Mouse (Mus musculus): ENCODE measurements around the gene Adamts8.
A peak's percentile ranks its signal among the peaks of the same experiment; 100 is the strongest.

Adamts8 gene

DNA sequence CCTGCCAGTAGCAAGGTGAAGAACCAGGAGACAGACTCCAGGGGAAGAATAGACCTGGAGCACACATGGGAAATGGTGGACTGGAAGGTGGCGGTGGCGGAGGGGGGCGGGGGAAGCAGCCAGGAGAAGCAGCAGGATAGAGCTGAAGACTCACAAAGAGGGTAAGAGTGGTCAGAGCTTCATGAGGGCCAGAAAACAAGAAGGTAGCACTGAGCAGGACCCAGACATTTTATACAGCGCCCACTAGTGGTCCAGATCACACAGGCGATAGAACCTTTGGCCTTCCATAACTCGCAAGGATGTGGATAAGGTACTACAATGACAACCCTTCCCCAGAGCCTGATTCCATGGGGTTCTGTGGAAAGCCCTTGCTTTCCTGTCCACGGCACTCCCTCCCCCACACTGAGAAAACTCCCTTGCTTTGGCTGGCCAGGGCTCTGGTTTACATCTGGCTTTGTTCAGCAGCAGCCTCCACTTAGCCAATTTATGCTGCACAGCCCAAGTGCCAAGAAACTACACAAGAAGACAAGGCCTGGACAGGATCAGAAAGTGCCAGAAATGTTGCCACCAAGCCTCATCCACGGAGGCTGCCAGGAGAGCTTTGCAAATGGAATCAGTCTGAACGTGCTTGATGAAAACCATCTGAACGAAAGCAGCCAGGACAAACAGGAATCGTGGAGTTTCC, 34.1 kb downstream of the Adamts8 start:
- peak; percentile 88 for DNase-seq (ENCODE audit: low read depth, low spot score)

DNA sequence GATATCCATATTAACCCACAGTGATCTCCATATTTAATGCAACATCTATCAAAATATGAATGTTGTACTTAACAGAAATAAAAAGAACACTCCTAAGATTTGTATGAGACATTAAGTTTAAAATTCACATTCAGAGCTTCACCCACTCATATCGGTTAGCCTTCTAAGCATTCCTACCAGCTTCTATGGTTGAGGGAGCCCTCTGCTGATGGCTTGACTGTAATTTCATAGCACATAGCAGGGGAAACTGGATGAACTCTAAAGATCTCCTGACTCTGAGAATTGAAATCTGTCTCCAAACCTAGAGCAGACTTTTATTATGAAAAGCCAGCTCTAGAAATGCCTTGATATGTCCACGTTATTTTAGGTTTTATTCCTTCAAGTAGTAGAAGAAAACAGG, 38.1 kb downstream of the Adamts8 start:
- no peak for DNase-seq (ENCODE audit: low read depth, low spot score)

DNA sequence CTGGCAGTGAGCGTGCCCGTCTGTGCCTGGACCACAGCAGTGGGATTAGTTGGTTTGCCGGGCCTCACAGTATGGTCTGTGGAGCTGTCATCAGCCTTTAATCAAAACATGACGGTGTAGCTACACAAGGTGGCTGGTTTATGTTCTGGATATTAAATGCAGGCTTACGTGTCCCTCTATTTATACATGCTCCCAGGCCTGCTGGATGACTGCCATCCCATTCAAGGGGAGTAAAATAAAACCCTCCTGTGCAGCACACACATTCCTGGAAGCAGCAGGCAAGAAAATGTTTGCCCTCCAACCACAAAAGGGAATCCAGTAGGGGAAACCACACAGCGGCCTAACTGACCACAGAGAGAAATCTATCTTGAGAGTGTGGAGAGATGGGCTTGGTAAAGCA, 43.4 kb downstream of the Adamts8 start:
- DNase-seq (ENCODE audit: low read depth, low spot score) = no peak

DNA sequence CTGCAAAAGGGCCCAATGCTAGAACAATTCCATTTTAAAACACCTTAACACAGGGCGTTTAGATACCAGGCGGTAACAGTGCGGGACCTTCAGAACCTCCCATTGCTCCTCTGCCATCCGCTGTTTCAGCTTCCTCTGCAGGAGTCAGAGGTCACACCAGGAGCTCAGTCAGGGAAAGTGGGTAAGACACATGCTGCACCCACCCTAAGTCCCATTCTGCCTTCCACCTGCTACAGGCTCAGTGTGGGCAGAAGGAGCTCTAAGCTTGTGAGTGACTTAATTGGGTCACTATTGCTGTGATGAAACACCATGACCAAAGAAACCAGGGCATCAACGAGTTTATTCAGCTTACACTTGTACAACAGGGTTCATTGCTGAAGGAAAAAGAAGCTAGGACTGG, 50.7 kb downstream of the Adamts8 start:
- no peak for DNase-seq (ENCODE audit: low read depth, low spot score)

DNA sequence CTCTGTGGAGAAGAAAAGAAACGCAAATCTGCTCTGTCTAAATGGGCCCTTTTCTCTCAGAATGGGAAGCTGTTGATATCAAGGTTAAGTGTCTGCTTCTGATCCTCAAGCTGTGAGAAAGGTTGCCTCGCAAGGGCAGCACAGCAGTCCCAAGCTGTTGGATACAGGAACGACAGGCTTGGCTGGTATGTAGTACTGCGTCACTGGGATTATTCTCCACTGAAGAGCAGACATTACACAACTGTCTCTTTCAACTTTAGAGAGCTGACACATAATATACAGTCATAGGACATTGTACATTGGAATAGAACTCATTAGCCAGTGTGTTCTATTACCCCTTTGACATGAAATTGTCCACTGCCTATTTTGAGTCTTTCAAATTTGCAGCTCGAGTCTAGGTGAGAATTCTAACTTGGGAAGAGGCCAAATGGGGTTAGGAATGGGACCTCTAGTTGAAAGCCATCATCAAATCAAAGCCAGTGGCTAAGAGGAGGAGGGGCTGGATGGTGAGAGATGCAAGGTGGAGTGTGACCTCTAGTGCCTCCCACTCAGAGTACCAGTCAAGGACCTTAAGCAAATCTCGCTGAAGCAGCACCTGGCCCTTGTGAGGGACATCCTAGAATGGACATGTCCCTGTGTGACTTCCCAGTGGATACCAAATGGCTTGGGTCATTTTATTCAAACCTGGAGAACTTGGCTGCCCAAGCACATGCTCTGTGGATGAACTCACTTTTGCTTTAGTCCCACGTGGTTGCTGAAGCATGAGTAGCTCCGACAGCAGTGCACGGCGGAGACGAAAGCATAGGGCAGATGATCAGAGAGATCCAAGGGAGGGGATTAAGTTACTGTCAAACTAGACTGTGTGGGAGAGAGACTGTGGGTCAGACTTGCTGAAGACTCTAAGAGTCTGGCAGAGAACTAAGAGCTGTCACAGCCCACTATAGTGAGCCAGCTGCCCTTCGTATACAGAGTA, 54.5 kb downstream of the Adamts8 start:
- peak; percentile 22 for DNase-seq (ENCODE audit: low read depth, low spot score)

DNA sequence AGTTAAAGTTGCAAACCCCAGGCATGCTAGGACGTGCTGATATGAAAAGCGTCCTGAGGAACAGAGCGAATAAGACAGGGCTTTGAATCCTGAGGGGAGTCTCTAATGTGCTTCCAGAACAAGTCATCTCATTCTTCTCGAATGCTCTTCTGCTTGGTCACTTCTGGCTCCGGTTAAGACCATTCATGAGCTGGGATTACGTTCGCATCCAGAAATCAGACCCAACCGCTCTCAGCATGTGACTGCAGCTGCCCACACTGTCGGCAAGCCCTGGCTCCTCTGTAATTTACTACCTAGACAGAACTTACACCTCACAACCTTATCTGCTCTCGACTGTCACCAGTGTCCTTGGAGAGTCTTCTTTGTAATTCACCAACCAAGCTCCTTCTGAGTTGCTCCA, 58.3 kb downstream of the Adamts8 start:
- no peak for DNase-seq (ENCODE audit: low read depth, low spot score)

DNA sequence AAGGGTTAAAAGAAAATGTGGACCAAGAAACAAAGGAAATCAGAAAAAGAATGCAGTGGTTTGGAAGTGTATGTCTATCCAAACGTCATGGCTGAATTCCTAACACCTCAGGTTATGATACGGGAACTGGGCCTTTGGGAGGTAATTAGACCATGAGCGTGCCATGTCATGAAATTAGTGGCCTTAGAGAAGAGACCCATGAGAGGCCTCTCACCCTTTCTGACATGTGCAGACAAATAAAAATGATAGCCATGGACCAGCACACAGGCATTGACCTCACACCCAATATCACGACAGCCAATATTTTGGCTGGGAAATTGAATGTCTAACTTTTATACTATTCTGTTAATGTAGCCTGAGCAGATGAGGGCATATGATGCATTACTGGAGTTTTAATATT, 60.2 kb downstream of the Adamts8 start:
- no peak for DNase-seq (ENCODE audit: low read depth, low spot score)

DNA sequence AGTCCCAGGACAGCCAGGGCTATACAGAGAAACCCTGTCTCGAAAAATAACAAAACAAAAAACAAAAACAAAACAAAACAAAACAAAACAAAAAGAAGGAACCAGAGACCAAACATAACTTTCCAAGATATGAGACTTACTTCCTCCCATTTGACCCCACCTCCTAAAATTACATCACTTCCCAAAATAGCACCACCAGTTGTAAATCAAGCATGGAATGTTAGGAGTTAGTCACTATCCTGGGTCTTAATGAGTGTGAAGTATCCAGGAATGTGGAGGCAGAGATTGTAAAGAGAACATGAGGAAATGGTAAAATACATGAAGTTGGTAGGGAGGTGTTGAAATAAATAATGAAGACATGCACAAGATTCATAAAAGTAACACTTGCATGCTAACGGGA, 67.0 kb downstream of the Adamts8 start:
- DNase-seq (ENCODE audit: low read depth, low spot score) = peak; percentile 59

DNA sequence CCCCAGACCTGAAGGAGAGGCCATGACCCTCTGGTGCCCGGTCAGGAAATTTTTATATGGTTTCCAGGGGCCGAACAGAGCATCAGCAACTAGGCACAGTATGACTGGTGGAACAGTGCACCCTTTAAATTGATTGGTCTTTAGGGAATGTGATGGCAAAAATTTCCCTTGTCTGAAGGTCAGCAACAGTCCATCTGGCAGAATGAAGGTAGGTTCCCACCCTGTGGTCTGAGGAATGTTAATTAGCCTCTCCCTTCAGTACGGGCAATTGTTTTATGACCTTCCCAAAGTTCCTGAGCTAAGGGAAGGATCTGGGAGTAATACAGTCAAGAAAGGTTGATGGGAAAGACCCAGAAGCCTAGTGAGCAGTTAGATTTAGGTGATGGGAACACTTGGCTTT, 67.7 kb downstream of the Adamts8 start:
- DNase-seq (ENCODE audit: low read depth, low spot score) = peak; percentile 91

DNA sequence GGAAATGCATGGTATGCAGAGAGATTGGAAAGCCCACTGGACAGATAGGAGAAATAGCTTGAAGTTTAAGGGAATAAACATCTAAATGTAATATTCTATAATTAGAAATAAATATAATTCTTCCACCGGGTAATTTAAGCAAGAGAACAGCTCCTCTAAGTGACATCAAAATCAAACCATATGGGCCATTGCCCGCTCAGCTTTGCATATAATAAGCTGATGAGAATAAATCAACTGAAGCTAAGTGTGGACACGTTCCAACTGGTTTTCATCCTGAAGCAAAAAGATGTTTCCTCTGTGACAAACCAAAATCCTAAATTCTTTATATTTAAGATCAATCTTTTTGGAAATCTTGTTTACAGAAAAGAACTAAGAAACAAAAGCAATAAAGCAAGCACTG, 68.4 kb downstream of the Adamts8 start:
- no peak for DNase-seq (ENCODE audit: low read depth, low spot score)

DNA sequence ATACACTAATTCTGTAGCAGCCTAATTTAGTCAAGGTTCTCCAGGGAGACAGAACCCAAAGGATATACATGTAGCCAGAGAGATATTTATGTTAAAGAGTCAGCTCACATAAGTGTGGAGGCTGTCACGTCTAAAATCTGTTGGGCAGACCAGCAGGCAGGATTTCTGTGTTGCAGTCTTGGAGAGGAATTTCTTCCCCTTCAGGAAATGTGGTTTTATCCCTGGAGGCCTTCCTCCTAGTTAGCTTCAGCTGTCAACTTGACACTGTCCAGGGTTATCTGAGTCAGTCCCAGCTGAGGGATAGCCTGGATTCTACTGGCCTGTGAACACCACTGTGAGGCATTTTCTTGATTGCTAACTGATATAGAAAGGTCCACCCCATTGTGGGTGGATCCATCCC, 69.2 kb downstream of the Adamts8 start:
- no peak for DNase-seq (ENCODE audit: low read depth, low spot score)

DNA sequence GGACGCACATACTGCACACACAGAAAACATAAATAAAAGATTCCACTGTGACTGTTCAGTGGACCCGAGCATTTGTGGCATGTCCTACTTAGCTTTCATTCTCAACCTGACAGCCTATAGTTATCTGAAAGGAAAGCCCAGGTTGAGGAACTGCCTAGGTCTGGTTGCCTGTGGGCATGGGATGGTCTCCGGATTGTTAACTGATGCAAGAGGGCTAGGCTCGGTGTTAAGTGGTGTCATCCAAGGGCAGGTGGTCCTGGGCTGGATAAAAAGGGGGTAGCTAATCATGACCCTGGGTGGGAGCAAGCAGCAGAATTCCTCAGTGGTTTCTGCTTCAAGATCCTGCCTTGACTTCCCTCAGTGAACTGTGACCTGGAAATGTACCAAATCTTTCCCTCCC, 70.3 kb downstream of the Adamts8 start:
- DNase-seq (ENCODE audit: low read depth, low spot score) = peak; percentile 76

DNA sequence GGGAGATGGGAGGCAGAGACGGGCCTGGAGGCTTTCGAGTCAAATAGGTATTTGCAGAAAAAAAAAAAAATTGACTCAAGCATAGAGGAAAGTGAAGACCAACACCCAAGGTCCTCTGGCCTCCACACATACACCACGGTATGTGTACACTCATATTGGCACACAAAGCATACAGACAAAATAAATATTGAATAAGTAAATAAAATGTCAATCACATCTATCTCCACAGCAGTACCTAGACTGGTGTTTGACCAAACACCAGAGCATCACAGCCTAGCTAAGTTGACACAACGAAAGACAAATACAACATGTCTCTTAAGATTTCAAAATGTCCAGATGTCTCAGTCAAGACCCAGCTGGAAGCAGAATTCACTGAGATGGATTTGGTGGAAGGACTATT, 71.1 kb downstream of the Adamts8 start:
- no peak for DNase-seq (ENCODE audit: low read depth, low spot score)

Data from ZHBTc4 (cell line).